Mouse (Mus musculus) T-helper 2 cell (primary cell): Measurements from ENCODE around the gene Gm21693.
"Not testable (repeated sequence)": the region's sequence is repeated elsewhere in the genome, so short reads cannot be mapped to it uniquely, and the experiment has no call there.

Experiments used
- in situ Hi-C: fragments of 300-600 bp; cut with MboI, MseI; formaldehyde crosslinking; loops from one replicate; pipeline ENCODE4 v1.15.1; 2025; ENCODE audit warnings: high pct_unique_total_duplicates

Gene Gm21693

GRCm38 (mm10) chrY:3345229-3345628 lies at the start of gene Gm21693:
Gm21693 (minus strand) TSS chrY:3345329.
- in situ Hi-C loops: not testable (repeated sequence)

- in situ Hi-C loops: not testable (repeated sequence)
These were observed 4.5 kb downstream of the Gm21693 start for GRCm38 (mm10) chrY:3340661-3341060.

- in situ Hi-C loops: not testable (repeated sequence)
These were observed 38.8 kb downstream of the Gm21693 start, which contains the start of gene Gm21677 for GRCm38 (mm10) chrY:3306349-3306748. Gm21677 (minus strand) TSS chrY:3306449.
